Mouse (Mus musculus): ENCODE measurements around the gene Tlk1. TPM values are rescaled to one million over a fixed set of nuclear protein-coding genes. Genes with fewer than 3 reads are reported as not detected.
A peak's percentile ranks its signal among the peaks of the same experiment; 100 is the strongest.
"Not testable (repeated sequence)": the region's sequence is repeated elsewhere in the genome, so short reads cannot be mapped to it uniquely, and the experiment has no call there.

Gene Tlk1
- total RNA-seq, 1 experiment from 2014 or later: 70.8 TPM

DNA sequence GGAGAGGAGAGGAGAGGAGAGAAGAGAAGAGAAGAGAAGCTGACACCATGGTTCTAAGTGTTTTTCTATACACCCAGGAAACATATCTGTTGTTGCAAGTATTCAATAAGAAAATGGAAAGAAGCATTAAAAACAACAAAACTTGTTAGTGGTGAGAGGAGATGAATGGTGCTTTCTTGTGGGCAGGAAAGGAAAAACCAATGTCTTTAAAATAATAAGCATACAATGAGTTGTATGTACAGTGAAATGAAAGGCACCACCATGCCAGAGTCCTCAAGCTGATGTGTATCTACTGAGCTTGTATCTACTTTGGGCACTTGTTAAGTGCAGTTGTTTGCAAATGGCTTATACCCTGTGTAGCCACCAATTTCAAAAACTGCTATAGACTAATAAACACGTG, 7.7 kb upstream of the Tlk1 start:
- no peak for DNase-seq

GRCm38 (mm10) chr2:70831709-70832350, 6.3 kb upstream of the Tlk1 start:
- DNase-seq: no peak

DNA sequence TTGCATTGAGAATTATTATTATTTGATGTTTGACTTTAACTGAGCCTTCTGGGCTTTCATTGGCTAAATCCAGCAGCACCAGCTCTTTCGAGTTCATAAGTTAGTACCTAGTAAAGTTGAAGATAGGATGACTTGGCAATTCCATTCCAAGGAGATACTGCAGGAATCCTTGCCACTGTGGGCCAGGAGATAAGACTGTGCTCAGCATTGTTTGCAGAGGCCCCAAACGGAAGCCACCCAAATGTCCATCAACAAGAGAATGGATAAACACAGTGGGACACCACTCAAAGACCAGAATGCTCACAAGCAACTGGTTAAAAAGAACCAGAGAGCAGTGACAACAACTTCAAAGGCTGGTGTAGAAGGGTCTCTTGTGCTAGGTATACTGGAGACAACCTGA, 5.2 kb upstream of the Tlk1 start:
- no peak for DNase-seq

DNA sequence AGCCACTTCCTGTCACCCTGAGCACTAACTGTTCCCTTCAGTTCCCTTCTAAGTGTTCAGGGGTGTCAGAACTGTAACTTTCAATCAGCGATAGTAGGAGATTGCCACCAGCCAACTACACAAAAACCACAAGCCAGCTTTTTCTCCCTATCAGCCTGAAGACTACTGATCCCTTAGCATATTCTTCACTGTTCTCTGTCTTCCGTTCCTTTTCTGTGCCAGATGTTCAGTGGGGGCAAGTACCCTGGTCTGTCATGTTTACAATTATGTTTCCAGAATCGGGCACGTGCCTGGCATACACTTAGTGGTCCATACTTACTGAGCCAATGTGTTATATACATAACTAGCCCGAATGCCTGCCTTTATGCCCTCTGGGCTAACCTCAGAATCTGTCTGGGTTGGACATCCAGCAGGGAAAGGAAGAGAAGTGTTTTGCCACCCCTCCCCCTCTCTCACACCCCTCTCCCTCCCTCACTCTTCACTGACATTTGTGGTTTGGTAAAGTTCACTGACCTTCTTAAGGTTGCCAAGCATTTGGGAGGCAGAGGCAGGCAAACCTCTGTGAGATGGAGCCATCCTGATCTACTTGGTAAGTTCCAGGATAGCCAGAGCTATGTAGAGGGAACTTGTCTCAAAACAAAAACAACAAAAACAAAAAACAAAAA, 4.5 kb upstream of the Tlk1 start:
- no peak for DNase-seq

DNA sequence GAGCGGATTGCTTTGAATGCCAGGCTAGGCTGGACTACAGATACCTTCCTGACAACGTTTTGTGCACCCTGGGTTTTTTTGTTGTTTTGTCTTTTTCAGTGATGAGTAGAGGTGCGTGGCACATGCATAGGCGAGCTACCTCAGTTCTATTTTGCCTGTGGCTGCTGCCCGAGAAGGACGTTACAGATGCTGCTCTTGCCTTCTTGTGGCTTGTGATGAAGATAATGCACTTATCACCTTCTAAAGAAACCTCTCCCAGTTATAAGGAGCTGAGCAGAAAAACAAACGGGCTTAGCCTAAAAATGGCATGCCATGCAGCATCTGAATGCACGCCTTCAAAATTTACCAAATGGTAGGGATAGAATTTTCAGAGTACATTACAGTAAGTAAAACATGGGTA, 2.3 kb upstream of the Tlk1 start:
- DNase-seq: no peak

GRCm38 (mm10) chr2:70826436-70827230, 1.1 kb upstream of the Tlk1 start:
- no peak for DNase-seq

DNA sequence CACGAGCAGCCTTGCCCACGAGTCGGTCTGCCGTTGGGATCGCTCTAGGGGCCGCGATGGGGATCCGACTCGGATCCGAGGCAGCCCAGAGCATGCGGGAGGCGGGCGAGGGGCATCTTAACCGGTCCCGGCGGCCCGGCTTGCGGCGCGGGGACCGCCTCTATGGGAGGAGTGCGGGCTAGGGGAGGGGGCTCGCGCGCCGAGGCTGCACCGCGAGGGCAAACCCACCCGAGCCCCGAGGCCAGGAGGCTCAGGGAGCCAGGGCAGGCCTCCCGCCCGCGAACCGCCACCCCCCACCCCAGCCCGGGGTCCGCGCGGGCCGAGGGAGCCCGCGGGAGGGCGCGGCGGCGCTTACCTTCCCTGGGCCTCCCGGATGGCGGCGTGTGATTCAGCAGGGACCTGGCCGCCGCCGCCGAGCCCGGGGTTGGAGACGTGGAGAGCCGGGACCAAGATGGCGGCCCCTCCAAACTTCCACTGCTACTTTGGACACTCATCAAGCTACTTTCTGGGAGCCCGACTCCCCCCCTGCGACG, 624 bp downstream of the Tlk1 start:
- DNase-seq: peak; percentile 53

- DNase-seq: no peak
Observed at GRCm38 (mm10) chr2:70823926-70824800, 1.4 kb downstream of the Tlk1 start.

DNA sequence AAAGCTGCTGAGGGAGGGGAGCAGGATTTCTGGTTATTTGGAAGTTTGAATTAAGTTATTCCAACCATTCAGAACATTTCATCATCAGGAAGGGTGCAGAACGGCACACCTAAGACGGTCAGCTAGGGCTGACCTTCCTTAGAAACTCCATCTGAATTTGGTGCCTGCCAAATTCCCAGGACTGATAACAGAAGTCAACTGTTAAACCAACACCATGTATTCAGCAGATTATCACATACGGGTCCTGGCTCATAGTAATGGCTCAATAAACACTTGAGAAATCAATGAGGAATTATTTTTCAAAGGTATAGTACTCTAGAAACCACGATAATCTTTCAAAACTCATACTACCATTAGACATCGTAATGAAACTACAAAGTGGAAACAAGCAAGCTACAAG, 2.1 kb downstream of the Tlk1 start:
- DNase-seq: no peak

DNA sequence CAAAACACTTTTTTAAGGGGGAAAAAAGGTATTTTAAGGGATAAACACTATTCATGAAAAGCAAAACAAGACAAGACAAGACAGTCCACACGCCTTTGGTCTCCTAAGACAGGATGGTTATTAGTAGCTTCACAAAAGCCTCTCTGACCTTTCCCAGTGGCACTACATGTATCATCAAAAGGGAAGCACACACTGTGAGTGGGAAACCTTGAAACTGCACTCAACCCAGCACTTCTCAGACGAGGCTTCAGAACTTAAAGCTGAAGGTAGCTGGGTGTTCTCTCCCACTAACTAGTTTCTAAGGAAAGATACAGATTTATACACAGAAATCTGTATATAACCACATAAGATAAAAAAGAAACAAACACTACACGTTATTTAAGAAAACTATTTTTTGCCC, 8.6 kb downstream of the Tlk1 start:
- DNase-seq: no peak

GRCm38 (mm10) chr2:70816016-70816415, 9.5 kb downstream of the Tlk1 start:
- no peak for DNase-seq

DNA sequence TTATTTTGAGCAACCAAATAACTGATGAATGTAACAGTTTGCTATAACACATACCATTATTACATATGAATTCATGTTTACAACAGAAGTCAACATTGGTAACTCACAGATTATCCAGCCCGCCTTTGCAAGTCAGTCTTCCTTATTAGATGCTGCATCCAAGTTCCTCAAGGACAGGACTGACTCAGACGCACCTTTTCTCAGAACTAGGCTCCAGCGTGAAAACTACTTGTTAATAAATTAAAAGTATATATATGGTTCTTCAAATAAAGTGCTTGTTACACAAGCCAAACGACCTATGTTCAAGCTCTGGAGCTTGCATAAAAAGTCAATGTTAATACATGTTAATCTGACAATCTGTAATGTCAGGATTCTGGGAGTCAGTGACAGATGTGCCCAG, 11.9 kb downstream of the Tlk1 start:
- DNase-seq: no peak

DNA sequence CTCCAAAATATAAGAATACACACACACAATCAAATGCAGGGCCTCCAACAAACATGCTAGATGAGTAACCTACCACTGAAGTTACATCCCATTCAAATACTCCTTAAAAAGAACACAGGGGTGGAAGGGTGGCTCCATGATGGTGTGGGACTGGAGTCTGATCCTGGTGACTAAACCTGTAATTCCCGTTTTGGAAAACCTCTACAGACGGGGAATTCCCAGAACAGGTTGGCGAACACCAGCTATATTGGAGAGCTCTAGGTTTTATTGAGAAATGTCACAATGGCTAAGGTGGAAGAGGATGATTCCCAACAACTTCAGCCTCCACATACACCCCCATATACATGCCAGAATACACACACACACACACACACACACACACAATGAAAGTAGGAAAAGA, 14.1 kb downstream of the Tlk1 start:
- no peak for DNase-seq

DNA sequence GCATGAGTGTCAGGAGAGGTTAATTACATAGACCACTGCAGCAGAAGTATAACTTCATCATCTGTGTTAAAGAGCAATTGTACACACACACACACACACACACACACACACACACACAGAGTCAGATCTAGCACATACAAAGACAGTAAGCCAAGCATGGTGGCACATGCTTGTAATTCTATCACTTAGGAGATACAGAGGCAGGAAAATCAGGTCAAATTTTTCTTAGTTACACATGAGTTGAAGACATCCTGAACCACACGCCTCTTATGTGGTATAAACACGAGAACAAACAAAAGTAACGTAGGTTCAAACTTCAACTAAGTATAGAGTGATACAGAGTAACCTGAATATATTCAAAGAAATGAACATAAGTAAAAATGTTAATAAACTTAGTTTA, 15.6 kb downstream of the Tlk1 start:
- DNase-seq: no peak

GRCm38 (mm10) chr2:70808681-70809080, 16.8 kb downstream of the Tlk1 start:
- no peak for DNase-seq

DNA sequence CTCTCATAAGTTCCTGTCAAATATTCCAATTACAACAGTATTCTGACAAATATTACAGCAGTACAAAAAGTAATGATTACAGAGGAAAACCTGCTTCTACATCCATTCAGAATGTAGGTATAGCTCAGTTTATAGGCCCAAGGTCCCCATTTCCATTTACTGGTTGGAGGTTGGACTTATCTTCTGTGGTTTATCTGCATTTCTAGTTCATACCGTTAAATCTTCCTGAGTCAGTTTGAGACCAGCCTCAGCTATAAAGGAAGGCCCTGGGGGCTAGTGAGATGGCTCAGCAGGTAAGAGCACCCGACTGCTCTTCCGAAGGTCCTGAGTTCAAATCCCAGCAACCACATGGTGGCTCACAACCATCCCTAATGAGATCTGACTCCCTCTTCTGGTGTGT, 17.9 kb downstream of the Tlk1 start:
- not testable (repeated sequence) for DNase-seq

DNA sequence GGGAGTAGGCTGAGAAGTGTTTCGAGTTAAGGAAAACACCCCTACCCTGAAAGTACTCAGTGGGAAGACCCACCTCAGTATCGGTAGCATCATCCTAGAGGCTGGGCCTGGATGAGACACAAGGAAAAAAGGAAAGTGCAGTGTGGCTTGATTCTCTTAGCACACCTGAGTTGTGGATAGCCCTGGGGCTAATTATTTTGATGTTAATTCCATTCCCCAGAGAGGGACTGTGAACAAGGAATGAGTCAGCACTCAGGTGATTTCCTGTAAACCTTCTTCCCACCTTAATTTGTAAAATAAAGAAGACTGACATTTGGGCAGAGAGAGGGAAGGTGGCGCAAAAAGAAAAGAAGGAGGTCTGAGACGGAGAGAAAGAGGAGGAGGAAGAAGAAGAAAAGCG, 19.5 kb downstream of the Tlk1 start:
- no peak for DNase-seq

GRCm38 (mm10) chr2:70803696-70804095, 21.8 kb downstream of the Tlk1 start:
- DNase-seq: not testable (repeated sequence)

DNA sequence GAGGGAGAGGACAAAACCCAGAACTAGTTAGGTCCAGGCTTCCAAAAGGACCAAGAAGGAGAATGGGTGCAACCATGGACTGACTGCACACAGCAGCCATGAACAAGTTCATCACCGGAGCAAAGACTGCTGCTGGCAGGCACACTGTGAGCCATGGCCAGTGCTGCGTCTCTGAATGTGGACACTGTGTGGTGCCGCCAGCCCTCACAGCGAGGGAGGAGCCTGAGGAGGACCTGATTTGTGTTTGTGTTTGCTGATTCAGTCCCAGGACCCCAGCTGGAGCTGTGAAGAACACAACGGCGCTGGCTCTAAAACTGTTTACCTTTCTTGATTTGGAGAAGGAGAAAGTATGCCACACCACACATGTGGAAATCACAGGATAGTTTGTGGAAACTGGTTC, 22.9 kb downstream of the Tlk1 start:
- no peak for DNase-seq

DNA sequence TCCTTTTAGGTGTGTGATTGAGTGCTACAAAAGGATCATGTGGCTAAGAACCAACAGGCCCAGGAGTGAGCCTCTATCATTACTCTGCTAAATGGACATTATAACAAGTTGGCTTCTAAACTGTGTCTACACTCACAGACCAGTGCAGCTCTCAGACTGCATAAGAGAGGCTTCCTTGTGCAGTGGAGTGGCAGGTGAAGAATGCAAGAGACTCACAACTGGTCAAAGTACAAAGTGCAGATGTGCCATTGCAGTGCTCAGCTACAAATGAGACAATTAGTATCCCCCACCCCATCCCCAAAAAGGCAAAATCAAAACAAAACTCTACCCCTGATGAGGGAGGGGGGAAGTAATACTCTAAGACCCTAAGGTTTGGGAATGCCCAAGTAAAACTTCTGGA, 24.0 kb downstream of the Tlk1 start:
- DNase-seq: no peak

GRCm38 (mm10) chr2:70800396-70800795, 25.1 kb downstream of the Tlk1 start:
- no peak for DNase-seq

GRCm38 (mm10) chr2:70793276-70793675, 32.3 kb downstream of the Tlk1 start:
- no peak for DNase-seq
